Mouse (Mus musculus): ENCODE measurements at regions not wholly inside any gene's neighbourhood (a gene's known extent, or its start where the extent isn't known, plus 50 kb on each side); places are given as distances from the start of the nearest gene placed in this dataset.

DNA sequence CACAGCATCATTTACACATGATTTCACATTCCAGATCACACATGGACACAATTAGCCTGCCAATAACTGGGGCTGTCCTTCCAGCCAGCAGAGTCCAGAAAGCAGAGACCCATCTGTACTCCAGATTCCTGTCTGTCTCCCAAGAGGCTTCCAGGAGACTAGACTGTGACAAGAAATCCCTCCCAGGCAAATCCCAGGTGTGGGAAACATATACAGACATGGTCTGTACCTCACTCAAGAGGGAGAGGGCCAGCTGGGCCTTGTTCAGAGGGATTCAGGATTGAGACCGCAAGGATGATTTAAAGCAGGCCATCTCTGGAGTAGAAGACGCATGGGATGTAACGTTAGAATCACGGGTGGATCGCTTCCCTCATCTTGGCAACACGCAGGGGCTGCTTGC is 182.7 kb upstream of the Prr30 start:
- no peak for DNase-seq

GRCm38 (mm10) chr14:101381943-101382342 is 181.8 kb upstream of the Prr30 start:
- DNase-seq: no peak

- DNase-seq: no peak
Measured at GRCm38 (mm10) chr14:101379663-101380006, 179.5 kb upstream of the Prr30 start.

GRCm38 (mm10) chr14:101378965-101379662 is 179.0 kb upstream of the Prr30 start:
- peak in 1 of 2 experiments; percentile 37 for DNase-seq

GRCm38 (mm10) chr14:101378545-101378944 is 178.4 kb upstream of the Prr30 start:
- no peak for DNase-seq

DNA sequence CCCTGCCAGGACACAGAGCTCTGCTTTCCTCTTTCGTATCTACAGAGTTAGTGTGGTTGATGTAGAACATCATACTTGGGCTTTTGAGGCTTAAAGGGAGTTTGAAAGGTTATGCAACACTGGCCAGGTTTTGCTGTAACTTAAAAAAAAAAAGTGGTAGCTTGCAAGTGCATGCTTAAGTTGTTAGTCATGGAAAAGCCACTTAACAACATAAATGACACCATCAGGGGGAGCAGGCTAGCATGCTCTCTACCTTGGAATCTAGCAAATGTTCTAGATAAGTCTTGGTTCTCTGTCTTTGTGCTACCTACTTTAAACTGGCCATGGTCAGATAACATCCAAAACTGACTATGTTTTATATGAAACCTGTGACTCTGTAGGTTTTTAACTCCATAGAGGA is 176.6 kb upstream of the Prr30 start:
- DNase-seq: no peak

GRCm38 (mm10) chr14:101375833-101376232 is 175.7 kb upstream of the Prr30 start:
- DNase-seq: no peak

- no peak for DNase-seq
Measured at GRCm38 (mm10) chr14:101373864-101374263, 173.7 kb upstream of the Prr30 start.

DNA sequence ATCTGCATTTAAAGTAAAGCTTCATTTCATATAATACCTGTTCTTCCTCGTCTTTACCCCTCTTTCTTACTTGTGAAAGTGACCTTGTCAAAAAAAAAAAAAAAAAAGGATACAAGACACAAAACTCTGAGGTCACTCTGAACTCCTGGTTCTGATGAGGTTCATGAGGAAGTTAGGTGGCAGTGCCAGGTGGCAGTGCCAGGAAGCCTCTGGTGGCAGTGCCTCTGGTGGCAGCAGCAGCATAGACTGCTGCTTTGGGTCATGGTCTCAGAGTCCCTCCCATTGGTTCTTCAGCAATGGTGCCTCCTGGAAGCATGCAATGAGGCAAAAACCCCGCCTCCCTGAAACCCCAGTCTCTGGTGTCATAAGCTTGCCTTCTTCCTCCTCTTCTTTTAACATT is 159.7 kb upstream of the Prr30 start:
- no peak for DNase-seq

DNA sequence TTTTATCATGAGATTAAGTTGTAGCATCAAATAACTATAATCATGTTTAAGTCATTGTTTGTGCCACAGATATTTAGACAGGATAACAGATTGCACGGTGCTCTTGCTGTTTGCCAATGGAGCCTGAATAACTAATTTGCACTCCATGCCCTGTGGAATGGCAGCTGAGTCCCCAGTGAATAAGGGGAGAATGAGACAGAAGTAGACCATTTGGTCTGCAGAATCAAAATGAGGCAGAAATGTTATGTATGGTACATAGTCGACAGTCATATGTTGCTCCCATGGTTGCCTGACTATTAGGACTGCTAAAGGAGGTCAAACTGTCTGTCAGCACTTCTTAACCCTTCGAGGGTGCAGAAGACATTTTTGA is 152.9 kb upstream of the Prr30 start:
- DNase-seq: no peak

GRCm38 (mm10) chr14:101352046-101353008 is 152.2 kb upstream of the Prr30 start:
- no peak for DNase-seq

DNA sequence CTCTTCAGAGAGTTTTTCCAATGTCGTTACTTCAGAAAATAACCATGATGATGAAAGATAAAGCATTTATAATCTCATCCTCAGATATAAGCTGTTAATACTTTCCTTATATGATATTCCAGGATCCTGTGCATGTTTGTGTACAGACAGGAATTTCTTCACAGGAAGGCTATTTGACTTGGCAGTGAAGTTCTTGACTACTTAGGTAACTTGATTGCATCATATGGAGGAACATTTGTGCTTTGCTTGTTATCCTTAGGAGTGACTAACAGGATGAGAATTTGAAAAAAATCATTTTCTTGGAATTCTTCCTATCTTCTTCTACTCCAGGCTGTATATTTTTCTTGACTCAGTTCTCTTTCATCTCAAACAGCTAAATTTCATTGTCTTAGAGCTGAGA is 140.2 kb upstream of the Prr30 start:
- DNase-seq: no peak

- no peak for DNase-seq
Measured at GRCm38 (mm10) chr14:101332015-101332414, 131.9 kb upstream of the Prr30 start.

DNA sequence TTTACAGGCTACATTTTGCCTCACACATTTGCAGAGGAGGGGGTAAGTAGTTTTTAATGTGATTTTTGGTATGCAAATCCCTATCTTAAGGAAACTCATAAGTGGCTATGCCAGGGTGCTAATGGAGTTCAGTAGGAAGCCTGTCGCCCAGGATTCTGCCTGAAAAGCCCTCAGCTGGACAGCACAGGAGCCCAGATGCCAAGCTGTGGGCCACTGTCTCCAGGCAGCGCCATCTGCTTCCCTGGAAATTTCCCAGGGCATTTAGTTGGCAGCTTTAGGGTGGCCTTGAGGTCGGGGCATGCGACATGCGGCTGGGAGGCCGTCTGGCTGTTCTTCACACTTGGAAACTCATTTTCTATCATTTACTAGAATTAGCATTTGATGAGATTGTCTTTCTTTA is 127.3 kb upstream of the Prr30 start:
- DNase-seq: no peak

GRCm38 (mm10) chr14:101326477-101326941 is 126.4 kb upstream of the Prr30 start:
- DNase-seq: no peak

DNA sequence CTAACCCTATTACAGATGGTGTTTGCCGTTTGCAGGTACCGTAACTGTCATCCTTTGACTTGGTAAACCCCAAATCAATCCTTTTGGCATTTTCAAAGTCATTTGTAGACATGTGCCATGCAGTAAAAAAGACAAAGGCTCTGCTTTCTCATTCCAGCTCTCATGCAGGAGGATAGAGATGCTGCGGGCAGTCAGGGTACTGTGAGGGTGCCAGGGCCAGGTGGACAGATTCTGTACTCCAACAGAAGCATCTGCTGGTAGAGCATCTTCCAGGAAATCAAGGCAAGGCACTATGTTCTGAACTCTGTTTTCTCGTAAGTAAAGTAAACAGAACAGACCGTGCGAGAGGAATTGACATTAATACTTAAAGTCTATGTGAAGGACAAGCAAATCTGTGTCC is 123.2 kb upstream of the Prr30 start:
- no peak for DNase-seq

DNA sequence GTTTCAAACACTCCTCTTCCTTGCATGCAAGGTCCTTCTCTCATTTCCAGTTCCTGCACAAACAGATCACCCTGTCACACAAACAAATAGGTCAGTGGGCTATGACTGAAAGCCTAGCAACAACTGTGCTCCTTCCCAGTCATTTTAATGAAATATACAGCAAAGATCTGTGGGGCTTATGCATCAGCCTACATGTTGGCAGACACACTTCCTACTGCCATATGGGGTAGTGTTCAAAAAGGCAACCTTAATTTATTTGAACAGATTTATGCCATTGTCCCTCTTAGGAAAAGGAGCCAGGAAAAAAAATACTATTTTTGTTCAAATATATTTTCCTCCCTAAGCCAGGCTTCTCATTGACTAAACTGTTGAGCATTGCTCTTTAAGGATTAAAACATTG is 107.8 kb upstream of the Prr30 start:
- no peak for DNase-seq

DNA sequence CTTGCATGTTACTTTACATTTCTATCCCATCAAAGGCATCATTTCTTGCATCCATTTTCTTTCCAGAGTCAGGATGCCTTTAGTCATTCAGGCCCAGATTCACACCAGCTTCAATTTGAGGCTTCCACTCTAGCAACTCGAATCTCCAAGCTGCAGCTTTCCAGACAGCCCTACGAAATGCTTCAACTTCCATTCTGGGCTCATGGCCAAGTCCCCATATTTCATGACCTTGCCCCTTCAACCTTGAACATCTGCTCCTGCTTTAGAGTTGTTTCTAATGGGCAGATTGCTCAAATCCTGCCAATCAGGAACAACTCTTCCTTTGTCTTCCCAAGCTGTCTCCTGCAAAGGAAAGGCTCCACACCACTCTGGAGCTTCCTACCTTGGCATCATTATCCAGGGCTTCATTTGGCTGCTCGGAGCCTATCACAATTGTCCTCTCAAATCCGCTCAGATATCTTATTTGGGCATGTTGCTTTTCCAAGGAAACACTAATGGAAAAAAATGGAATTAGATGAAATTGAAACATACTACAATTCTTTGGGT is 104.4 kb upstream of the Prr30 start:
- no peak for DNase-seq

DNA sequence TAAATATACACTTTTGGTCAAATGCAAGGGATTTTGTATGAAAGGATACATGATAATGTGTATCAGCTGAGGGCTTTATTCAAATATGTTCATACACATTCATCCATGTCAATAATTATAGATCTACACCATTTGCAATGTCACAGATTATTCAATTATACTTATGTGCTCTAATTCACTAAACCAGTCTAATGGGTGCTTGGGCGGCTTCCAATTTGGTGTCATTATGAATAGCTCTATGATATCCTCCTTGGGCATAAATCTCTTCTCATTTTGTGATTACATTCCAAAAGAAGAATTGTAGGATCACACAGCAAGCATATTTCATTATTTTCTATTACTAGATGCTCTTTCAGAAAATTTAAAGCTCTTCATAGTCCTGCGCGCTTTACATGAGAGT is 97.7 kb upstream of the Prr30 start:
- no peak for DNase-seq

DNA sequence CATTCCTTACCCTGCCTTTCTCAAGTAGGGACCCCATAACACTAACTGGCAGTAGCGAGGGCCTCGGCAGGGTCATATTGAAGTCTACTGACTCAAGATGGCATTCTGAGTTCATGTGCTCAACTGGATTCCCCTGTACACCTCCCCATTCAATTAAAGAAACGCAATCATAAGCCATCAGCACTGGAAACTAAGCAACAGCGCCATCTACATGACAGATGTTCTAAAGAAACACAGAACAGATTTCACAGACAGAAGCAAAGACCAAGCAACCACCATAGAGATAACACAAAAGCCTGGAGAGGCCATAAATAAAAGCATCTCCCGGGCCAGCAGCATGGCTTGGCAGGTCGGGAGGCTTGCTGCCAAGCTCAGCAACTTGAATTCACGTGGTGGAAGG is 94.6 kb upstream of the Prr30 start:
- no peak for DNase-seq

DNA sequence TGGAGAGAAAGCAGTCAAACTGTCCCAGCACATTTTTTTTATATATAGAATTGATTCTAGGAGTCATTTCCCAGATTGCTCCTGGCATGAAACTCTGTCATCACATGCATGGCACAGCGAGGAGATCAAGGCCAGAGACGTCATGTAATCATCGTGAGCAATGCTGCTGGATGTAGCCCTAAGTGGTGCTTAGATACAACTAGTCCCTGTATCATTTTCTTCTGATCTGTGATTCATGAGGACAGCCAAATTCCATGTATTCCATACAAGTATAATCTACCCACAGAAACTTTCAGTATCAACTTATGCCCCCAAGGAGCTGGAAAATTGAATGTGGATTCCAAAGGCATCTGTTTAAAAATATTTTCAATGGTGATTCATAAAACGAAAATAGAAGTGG is 87.6 kb upstream of the Prr30 start:
- no peak for DNase-seq

DNA sequence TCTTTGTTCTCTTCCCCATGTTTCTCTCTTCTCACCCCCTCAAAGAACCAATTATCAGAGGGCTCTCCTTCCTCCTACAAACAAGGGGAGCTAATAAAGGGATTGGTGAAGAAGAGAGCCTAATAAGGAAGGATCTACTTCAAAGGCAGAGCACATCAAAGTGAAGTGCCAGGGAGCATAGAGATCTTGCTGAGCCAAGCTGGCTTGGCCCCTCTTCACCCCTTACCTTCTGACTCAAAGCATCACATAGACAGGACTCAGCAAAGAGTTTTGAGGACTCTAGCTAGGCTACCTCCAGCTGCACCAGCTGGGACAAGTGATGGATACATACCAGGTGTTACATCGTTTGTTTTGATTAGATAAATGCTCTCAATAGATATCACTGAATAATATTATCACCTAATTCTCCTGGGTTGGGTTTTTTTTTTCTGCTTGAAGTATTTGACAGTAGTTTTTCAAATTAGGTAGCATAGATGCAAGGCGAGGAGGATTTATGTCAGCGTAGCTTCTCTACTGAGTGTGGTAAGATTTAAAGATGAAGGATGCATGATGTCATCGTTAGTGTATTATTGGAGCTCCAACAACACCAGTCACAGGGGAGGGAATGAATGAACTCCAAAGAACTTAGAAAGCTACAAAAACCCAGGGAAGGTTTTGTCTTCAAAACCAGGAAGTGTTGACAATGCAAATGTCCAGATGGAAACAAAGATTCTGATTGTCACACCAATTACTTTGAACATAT is 69.1 kb upstream of the Prr30 start:
- no peak for DNase-seq

DNA sequence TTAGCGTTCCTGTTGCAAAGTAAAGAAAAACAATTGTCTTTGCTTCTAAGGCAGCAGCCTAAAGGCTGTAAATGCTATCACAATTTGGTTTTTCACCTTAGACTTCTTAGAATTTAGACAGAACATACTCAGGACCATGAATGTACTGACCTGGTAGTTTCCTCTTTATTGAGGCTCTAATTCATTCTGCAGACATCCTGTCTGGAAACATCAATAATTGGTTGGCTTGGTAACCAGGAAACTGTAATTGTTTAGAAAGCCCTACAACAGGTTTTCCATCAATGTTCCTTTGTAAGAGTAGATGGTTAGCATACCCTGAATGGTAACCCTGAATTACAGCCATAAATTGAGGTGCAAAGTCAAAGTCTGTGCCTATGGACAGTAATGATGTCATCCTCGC is 67.4 kb upstream of the Prr30 start:
- DNase-seq: no peak

Measured in spleen, adult 18-20 months (tissue).